Mouse (Mus musculus): ENCODE data around the gene Ccdc12. TPM values are rescaled to one million over a fixed set of nuclear protein-coding genes. Genes with fewer than 3 reads are reported as not detected.
"Not testable (repeated sequence)": the region's sequence is repeated elsewhere in the genome, so short reads cannot be mapped to it uniquely, and the experiment has no call there.

The Ccdc12 gene
- polyA plus RNA-seq, 1 experiment = 537 TPM

DNA sequence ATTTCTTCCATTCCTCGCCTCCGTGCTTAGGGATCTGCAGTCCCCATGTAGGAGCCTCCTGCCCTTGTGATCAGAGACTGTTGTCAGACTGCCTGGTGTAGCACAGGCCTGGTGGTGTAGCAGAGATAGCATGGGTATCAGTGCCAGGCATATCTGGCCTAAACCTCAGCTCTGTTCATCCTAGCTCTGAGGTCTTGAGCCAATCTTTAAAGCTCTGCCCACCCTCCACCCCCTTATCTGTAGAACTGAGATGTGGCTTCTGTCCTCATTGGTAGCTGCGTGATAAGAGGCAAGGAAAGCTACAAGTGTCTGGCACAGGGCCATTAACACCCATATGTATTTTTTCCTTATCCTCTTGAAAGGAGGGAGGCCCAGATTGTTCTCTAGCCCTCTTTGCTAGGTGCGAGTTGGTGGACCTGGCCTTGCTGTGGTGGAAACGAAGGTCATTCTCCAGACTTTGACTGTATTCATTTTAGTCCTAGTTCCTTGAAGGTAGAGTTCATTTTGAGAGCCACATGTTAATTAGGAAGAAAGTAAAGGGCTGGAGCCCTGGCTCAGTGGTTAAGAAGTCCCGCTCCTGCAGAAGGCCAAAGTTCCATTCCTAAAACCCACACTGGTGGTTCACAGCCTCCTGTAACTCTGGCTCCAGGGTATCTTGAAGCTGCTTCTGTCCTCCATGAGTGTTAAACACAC, 12.4 kb downstream of the Ccdc12 start:
- H3K36me3 ChIP-seq (replicated peaks; ENCODE audit: low read length) = peaks cover 63% of the 10 kb centered on the region
- H3K4me1 ChIP-seq = peaks cover 95% of the 10 kb centered on the region
- no peak for TF ChIP-seq GATA1 (IDR thresholded peaks at IDR 0.05; ENCODE audit: borderline replicate concordance, low read length)
- TF ChIP-seq FLI1 (IDR thresholded peaks at IDR 0.05; ENCODE audit: low read length) = no peak
- no peaks in the 10 kb centered on the region for H3K9me3 ChIP-seq
- peak overlapping the region; percentile 44 for H3K4me3 ChIP-seq (replicated peaks)
- H3K27me3 ChIP-seq (replicated peaks) = no peaks in the 10 kb centered on the region

- no peaks in the 10 kb centered on the region for H3K27me3 ChIP-seq (replicated peaks)
- peaks cover 67% of the 10 kb centered on the region for H3K36me3 ChIP-seq (replicated peaks; ENCODE audit: low read length)
- TF ChIP-seq GATA1 (IDR thresholded peaks at IDR 0.05; ENCODE audit: borderline replicate concordance, low read length) = no peak
- no peak for TF ChIP-seq FLI1 (IDR thresholded peaks at IDR 0.05; ENCODE audit: low read length)
- H3K9me3 ChIP-seq = no peaks in the 10 kb centered on the region
- no peak overlapping the region for H3K4me3 ChIP-seq (replicated peaks)
- H3K4me1 ChIP-seq = peaks cover 95% of the 10 kb centered on the region
These were observed 13.5 kb downstream of the Ccdc12 start for GRCm38 (mm10) chr9:110669785-110670184.

- TF ChIP-seq GATA1 (IDR thresholded peaks at IDR 0.05; ENCODE audit: borderline replicate concordance, low read length) (no peak), FLI1 (IDR thresholded peaks at IDR 0.05; ENCODE audit: low read length) (no peak)
- Histone ChIP-seq H3K9me3 (no peaks in the 10 kb centered on the region), H3K4me3 (replicated peaks) (peak overlapping the region; percentile 72), H3K27me3 (replicated peaks) (no peaks in the 10 kb centered on the region), H3K4me1 (peaks cover 100% of the 10 kb centered on the region), H3K36me3 (replicated peaks; ENCODE audit: low read length) (peaks cover 68% of the 10 kb centered on the region)
These were observed 16.3 kb downstream of the Ccdc12 start for GRCm38 (mm10) chr9:110672462-110673106.

- Histone ChIP-seq H3K4me1 (peaks cover 100% of the 10 kb centered on the region), H3K9me3 (no peaks in the 10 kb centered on the region), H3K27me3 (replicated peaks) (no peaks in the 10 kb centered on the region), H3K4me3 (replicated peaks) (peak overlapping the region; percentile 62), H3K36me3 (replicated peaks; ENCODE audit: low read length) (peaks cover 65% of the 10 kb centered on the region)
- TF ChIP-seq FLI1 (IDR thresholded peaks at IDR 0.05; ENCODE audit: low read length) = no peak
- no peak for TF ChIP-seq GATA1 (IDR thresholded peaks at IDR 0.05; ENCODE audit: borderline replicate concordance, low read length)
These were observed 16.9 kb downstream of the Ccdc12 start for GRCm38 (mm10) chr9:110673107-110673752.

DNA sequence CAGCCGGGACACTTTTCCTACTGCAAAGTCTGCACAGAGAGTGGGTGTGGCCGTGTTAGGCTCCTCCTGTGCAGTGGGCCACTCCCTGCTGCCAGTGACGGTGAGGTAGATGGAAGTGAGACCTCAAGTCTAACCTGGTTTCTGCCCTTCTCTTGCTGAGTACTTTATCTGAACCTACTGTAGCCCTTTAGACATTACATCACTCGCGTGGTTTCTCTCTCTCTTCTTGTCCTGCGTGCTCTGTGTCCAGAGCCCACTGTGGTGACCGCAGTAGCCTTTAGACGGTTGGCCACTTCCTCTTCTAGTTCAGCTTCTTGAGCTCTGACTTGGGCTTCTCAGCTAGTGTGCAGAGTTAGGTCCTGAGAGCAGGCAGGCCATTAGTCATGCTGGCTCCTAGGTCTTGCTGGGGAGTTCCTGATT, 20.2 kb downstream of the Ccdc12 start:
- H3K27me3 ChIP-seq (replicated peaks) = no peaks in the 10 kb centered on the region
- TF ChIP-seq GATA1 (IDR thresholded peaks at IDR 0.05; ENCODE audit: borderline replicate concordance, low read length) (no peak), FLI1 (IDR thresholded peaks at IDR 0.05; ENCODE audit: low read length) (no peak)
- peaks cover 98% of the 10 kb centered on the region for H3K4me1 ChIP-seq
- H3K9me3 ChIP-seq = no peaks in the 10 kb centered on the region
- H3K36me3 ChIP-seq (replicated peaks; ENCODE audit: low read length) = peaks cover 58% of the 10 kb centered on the region
- H3K4me3 ChIP-seq (replicated peaks) = peak overlapping the region; percentile 90

- Histone ChIP-seq H3K27me3 (replicated peaks) (no peaks in the 10 kb centered on the region), H3K36me3 (replicated peaks; ENCODE audit: low read length) (peaks cover 50% of the 10 kb centered on the region), H3K9me3 (no peaks in the 10 kb centered on the region), H3K4me1 (peaks cover 97% of the 10 kb centered on the region), H3K4me3 (replicated peaks) (no peak overlapping the region)
- TF ChIP-seq GATA1 (IDR thresholded peaks at IDR 0.05; ENCODE audit: borderline replicate concordance, low read length) = no peak
- TF ChIP-seq FLI1 (IDR thresholded peaks at IDR 0.05; ENCODE audit: low read length) = no peak
These were observed 22.6 kb downstream of the Ccdc12 start for GRCm38 (mm10) chr9:110678886-110679285.

GRCm38 (mm10) chr9:110680736-110681507, 24.6 kb downstream of the Ccdc12 start:
- H3K27me3 ChIP-seq (replicated peaks) = no peaks in the 10 kb centered on the region
- H3K36me3 ChIP-seq (replicated peaks; ENCODE audit: low read length) = peaks cover 42% of the 10 kb centered on the region
- peak overlapping the region; percentile 28 for H3K4me3 ChIP-seq (replicated peaks)
- TF ChIP-seq FLI1 (IDR thresholded peaks at IDR 0.05; ENCODE audit: low read length) (no peak), GATA1 (IDR thresholded peaks at IDR 0.05; ENCODE audit: borderline replicate concordance, low read length) (no peak)
- H3K4me1 ChIP-seq = peaks cover 97% of the 10 kb centered on the region
- no peaks in the 10 kb centered on the region for H3K9me3 ChIP-seq

DNA sequence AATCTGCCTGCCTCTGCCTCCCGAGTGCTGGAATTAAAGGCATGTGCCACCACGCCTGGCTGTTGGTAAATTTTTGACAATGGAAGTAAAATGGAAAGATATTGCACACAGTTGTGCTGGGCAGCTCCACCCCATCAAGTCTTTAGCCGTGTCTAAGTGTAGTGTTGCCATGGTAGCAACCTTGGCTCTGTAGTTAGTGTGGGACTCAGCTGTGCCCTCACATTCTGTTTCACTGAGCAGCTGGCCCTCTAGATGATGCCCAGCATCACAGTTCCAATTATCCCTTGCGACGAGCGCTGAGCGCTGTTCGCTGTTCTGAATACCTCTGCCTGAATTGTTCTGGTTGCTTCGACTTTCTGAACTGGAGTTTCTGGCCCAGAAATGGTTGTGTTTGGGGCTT, 25.5 kb downstream of the Ccdc12 start:
- peaks cover 97% of the 10 kb centered on the region for H3K4me1 ChIP-seq
- TF ChIP-seq FLI1 (IDR thresholded peaks at IDR 0.05; ENCODE audit: low read length) (no peak), GATA1 (IDR thresholded peaks at IDR 0.05; ENCODE audit: borderline replicate concordance, low read length) (no peak)
- no peak overlapping the region for H3K4me3 ChIP-seq (replicated peaks)
- H3K36me3 ChIP-seq (replicated peaks; ENCODE audit: low read length) = peaks cover 47% of the 10 kb centered on the region
- H3K27me3 ChIP-seq (replicated peaks) = no peaks in the 10 kb centered on the region
- H3K9me3 ChIP-seq = no peaks in the 10 kb centered on the region

- Histone ChIP-seq H3K27me3 (replicated peaks) (no peaks in the 10 kb centered on the region), H3K4me3 (replicated peaks) (no peak overlapping the region), H3K9me3 (no peaks in the 10 kb centered on the region), H3K4me1 (peaks cover 97% of the 10 kb centered on the region), H3K36me3 (replicated peaks; ENCODE audit: low read length) (peaks cover 51% of the 10 kb centered on the region)
- TF ChIP-seq GATA1 (IDR thresholded peaks at IDR 0.05; ENCODE audit: borderline replicate concordance, low read length) (no peak), FLI1 (IDR thresholded peaks at IDR 0.05; ENCODE audit: low read length) (no peak)
These were observed 26.0 kb downstream of the Ccdc12 start for GRCm38 (mm10) chr9:110682255-110682654.

GRCm38 (mm10) chr9:110682697-110683096, 26.4 kb downstream of the Ccdc12 start:
- H3K27me3 ChIP-seq (replicated peaks); H3K9me3 ChIP-seq; H3K4me3 ChIP-seq (replicated peaks): not testable (repeated sequence)
- peaks cover 97% of the 10 kb centered on the region for H3K4me1 ChIP-seq
- peaks cover 52% of the 10 kb centered on the region for H3K36me3 ChIP-seq (replicated peaks; ENCODE audit: low read length)

All from megakaryocyte, embryonic 14.5 days (primary cell).